Mouse (Mus musculus) liver (tissue): ENCODE data around the gene Ccnd1.
"Not testable (repeated sequence)": the region's sequence is repeated elsewhere in the genome, so short reads cannot be mapped to it uniquely, and the experiment has no call there.

Experiments
- DNase-seq: peaks from one replicate; pipeline ENCODE4 v3.0.0-alpha.2; 2020; ENCODE audit warnings: mixed read lengths

Ccnd1 gene

DNA sequence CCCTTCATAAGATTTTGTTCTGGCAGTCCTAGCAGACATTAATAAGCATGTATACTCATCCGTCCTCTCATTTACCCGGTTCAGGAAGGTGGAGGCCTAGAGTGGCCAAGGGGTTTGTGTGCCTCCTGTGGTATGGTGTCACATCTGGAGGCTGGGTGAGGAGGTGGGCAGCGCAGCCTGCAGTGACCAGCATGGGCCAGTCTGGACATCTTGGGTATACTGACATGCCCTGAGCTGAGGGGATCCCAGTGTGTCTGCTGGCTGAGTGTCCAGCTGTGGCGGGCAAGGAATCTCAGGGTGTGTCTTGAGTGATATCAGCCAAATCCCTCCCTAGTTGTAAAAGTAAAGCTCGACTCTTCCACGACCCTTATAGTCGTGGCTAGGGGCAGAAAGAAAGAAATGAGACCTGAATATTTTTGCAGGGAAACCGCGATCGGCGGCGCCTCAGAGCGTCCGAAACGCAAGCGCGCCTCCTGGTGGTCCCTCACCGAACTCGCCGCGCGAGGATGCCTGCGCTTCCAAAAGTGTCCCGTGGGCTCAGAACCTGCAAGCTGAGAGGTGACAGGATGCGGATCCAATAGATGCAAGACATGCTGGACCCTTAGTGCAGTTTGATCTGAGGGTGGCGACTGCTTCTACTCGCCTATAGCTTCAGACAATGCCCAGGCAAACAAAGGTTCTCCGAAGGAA is 32.9 kb downstream of the Ccnd1 start:
- peak; percentile 65 for DNase-seq

DNA sequence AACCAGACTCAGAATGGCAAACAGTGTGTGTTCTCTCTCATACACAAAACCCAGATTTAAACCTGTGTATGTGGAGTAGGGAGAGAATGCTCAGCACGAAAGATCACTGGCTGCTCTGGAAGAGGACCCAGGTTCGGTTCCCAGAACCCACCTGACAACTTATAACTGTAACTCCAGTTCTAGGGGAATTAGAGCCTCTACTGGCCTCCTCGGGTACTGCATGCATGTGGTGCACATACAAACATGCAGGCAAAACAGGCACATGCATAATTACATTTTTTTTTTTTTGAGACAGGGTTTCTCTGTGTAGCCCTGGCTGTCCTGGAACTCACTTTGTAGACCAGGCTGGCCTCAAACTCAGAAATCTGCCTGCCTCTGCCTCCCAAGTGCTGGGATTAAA is 34.2 kb downstream of the Ccnd1 start:
- not testable (repeated sequence) for DNase-seq

- no peak for DNase-seq
Observed at GRCm38 (mm10) chr7:144898506-144898905, 41.2 kb downstream of the Ccnd1 start.

GRCm38 (mm10) chr7:144896294-144897218 is 43.2 kb downstream of the Ccnd1 start, which contains the start of gene Fgf15:
Gene Fgf15, plus strand, starts transcription at chr7:144896531.
- DNase-seq: peak; percentile 20

GRCm38 (mm10) chr7:144895305-144896111 is 44.2 kb downstream of the Ccnd1 start:
- DNase-seq: peak; percentile 72

- no peak for DNase-seq
Observed at GRCm38 (mm10) chr7:144894706-144895105, 45.0 kb downstream of the Ccnd1 start.

- peak; percentile 37 for DNase-seq
Observed at GRCm38 (mm10) chr7:144894191-144894590, 45.5 kb downstream of the Ccnd1 start.

DNA sequence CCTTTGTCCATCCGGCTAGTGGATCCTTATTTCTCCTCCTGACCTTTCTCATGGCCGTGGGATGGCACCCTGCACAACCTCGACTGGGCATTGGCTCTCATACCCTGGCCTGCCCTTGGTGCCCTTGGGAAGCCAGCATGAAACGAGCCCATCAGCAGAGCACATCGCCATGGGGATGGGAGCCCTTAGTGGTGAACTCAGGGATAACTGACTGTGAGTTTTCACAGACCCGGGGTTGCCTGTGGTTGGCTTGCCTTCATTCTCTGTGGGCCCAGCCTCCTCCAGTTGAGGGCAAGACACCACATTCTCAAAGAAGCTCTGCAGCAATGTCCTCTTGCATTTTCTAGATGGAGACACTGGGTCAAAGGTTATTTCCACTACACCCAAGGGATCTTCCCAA is 47.4 kb downstream of the Ccnd1 start:
- no peak for DNase-seq

GRCm38 (mm10) chr7:144891863-144892262 is 47.9 kb downstream of the Ccnd1 start:
- no peak for DNase-seq

GRCm38 (mm10) chr7:144890661-144891060 is 49.1 kb downstream of the Ccnd1 start:
- DNase-seq: not testable (repeated sequence)

GRCm38 (mm10) chr7:144888564-144889299 is 51.0 kb downstream of the Ccnd1 start:
- no peak for DNase-seq

DNA sequence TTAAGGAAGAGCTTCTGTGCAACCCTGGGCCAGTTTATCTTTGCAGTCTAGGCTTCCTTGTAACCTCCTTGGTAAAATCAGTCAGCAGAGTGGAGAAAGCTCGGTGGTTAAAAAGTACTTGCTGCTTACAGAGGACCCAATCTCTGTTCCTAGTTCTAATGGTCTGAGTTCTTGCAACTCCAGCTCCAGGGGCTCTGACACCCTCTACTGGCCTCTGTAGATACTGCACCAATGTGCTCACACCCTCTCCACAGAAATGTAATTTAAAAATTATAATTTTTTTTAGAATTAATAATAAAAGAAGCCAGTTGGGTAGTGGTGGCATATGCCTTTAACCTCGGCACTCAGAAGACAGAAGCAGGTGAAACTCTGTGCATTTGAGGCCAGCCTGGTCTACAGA is 52.1 kb downstream of the Ccnd1 start:
- DNase-seq: peak; percentile 19

- no peak for DNase-seq
Observed at GRCm38 (mm10) chr7:144883106-144883505, 56.6 kb downstream of the Ccnd1 start.
